Comparison of ENCODE assay signal across 14 mouse cellular contexts in the genomic region with DNA sequence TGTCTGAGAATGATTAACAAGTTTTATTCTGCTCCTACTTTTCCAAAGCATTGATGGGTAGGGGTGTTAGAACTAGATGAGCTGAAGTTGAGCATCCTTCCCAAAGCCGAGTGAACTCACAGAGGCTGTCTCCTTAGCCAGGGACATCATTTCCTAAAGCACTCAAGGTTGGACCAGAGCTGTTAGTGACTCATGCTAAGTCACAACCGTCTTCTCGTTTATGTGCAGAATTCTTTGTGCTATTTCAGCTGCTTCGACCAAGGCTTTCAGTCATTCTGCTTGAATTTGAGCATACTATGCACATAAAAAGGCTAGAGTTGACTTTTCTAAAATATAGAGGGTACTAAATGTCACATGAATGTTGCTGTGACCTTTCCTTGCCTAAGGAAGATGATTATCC.
"Had no signal": no experiment of that assay in that cellular context is flagged by ENCODE, and none has a peak within 500 bp of the region (broad histone marks: within the 10 kb centered on the region; RNA-seq: fewer than 3 reads in every experiment).

No protein-coding gene starts in this region.

- H3K36me3 ChIP-seq: liver, embryonic 13.5 days; stomach, embryonic 15.5 days had no signal

- H3K4me3 ChIP-seq: left cerebral cortex, adult 2 months; liver, embryonic 13.5 days; neural tube, embryonic 13.5 days; stomach, embryonic 15.5 days had no signal

- H3K4me2 ChIP-seq: liver, embryonic 13.5 days; midbrain, embryonic 11.5 days; neural tube, embryonic 13.5 days; stomach, embryonic 15.5 days had no signal

- H3K27me3 ChIP-seq: liver, embryonic 13.5 days; neural tube, embryonic 13.5 days; stomach, embryonic 15.5 days had no signal

- DNase-seq: kidney, postnatal 25 days; layer of hippocampus, postnatal 36 days; liver, embryonic 13.5 days; lung, adult 2 months; lung, postnatal 14 days; lung, postnatal 4 days; midbrain, embryonic 14.5 days; right cerebral cortex, postnatal 25 days; spleen, adult 18-20 months; thymus, postnatal 25 days had no signal
